Mouse (Mus musculus) ES-Bruce4 (cell line): ENCODE results near the gene Cyb561d1.

Experiments
- CTCF ChIP-seq: IDR thresholded peaks from one replicate; pipeline ENCODE4 v1.8.1; 2011; ENCODE audit warnings: low read depth, low read length
- EP300 ChIP-seq: IDR thresholded peaks from 2 replicates; pipeline ENCODE4 v1.6.1; 2011; ENCODE audit warnings: low read depth, low read length; ENCODE audit not compliant: insufficient read depth
- POLR2A ChIP-seq: IDR thresholded peaks from one replicate; pipeline ENCODE4 v1.8.1; 2011; ENCODE audit warnings: low read length; ENCODE audit not compliant: insufficient read depth

GRCm38 (mm10) chr3:108185460-108186097, 15.4 kb downstream of the Cyb561d1 start:
- TF ChIP-seq POLR2A = no peak
- TF ChIP-seq EP300 = no peak
- TF ChIP-seq CTCF = no peak
